Mouse (Mus musculus): ENCODE results near the gene Rhox1. TPM values are rescaled to one million over a fixed set of nuclear protein-coding genes. Genes with fewer than 3 reads are reported as not detected.
"Not testable (repeated sequence)": the region's sequence is repeated elsewhere in the genome, so short reads cannot be mapped to it uniquely, and the experiment has no call there.

Gene Rhox1
- total RNA-seq (2014; fragmentation: Nextera tagmentation) (not detected in 2 replicates), total RNA-seq (2017) (not detected in 2 replicates)

DNA sequence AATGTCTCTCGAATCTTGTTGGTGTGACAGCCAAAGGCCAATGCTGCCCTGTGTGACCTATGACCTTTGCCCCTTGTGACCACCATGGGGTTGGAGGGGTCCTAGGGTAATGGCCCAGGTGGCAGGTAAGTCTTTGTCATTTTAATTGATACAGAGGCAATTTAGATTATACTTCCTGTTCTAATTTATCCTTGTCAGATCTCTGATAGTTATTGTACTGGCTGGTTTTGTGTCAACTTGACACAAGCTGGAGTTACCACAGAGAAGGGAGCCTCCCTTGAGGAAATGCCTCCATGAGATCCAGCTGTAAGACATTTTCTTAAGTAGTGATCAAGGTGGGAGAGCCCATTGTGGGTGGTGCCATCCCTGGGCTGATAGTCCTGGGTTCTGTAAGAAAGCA, at the start of gene Rhox1:
Gene Rhox1 (minus strand): TSS at position 101 of the 400 bp plus-strand sequence.
- not testable (repeated sequence) for ATAC-seq (replicated peaks; ENCODE audit: poor library complexity, severe bottlenecking)

DNA sequence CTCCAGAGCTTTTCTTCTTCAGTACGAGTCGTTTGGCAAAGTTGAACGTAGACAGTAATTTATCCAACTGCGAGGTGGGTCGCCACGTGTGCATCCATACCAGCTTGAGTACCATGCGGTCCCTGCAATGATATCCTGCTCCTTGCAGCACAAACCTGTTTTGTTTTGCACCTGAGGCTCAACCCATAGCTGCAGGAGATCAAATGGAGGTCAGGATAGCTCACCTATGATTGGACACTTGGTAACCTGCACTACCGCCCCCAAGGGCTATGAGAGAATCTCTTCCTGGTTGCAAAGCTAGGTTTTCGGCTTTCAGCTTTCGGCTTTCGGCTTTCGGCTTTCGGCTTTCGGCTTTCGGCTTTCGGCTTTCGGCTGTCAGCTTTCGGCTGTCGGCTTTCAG, 43.0 kb upstream of the Rhox1 start, which contains the start of gene Rhox4a:
Gene Rhox4a (plus strand): TSS at position 301 of the 400 bp plus-strand sequence.
- ATAC-seq (replicated peaks; ENCODE audit: poor library complexity, severe bottlenecking): not testable (repeated sequence)

DNA sequence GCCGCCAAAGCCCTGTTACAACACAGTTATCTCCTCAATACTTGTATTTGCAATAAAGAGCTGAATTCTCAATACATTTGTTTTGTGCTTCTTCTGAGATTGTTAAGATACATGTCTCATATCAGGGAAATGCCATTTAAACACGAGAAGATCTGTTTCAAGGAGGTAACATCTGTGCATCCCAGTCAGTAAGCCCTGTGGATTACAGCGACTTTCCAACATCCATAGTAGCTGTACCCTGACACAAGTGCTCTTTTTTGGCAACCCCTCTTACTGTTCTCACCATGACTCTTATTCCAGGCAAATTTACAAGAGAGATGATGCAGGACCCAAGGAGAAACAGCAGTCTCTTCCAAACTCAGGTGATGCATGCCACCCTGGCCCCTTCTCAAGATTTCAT, 27.6 kb upstream of the Rhox1 start, which contains the start of gene Rhox3a:
Gene Rhox3a (plus strand): TSS at position 301 of the 400 bp plus-strand sequence.
- ATAC-seq (replicated peaks; ENCODE audit: poor library complexity, severe bottlenecking): not testable (repeated sequence)

DNA sequence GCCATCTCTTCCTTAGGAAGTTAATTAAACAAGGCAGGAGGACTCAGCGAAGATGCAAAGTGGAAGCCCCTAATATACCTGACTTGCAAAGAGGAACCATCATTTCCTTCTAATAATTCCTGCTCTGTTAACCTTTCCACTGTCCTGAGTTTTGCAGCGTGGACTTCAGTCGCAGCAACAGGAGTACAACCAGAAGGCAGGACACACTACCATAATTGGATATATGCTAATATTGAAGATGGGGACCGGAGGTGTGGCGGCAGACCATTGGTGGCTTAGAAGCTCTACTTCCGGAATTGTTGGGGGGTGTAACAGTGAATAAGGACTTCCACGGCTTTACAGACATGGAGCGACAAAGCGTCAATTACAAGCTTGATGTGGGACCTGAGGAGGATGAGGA, 22.6 kb upstream of the Rhox1 start, which contains the start of gene Rhox2a:
Gene Rhox2a (plus strand): TSS at position 301 of the 400 bp plus-strand sequence.
- not testable (repeated sequence) for ATAC-seq (replicated peaks; ENCODE audit: poor library complexity, severe bottlenecking)

DNA sequence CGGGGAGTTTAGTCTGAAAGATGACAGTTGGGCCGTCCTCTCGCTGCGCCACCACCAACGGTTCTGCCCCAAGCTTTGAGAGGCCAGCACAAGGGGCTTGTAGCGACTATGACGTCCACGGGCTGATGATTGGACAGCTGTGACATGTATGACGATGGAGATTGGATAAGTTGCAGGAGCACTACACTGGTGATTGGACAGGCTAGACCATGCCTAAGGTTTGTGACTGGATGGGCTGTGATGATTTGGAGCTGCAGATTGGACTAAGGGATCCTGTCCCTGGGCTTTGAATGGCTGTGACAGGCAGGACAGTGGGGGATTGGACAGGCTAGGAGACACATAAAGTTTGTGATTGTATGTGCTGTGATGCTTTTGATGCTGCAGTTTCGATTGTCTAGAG, 11.1 kb downstream of the Rhox1 start, which contains the start of gene Gm9:
Gene Gm9 (minus strand): TSS at position 101 of the 400 bp plus-strand sequence.
- ATAC-seq (replicated peaks; ENCODE audit: poor library complexity, severe bottlenecking): no peak

DNA sequence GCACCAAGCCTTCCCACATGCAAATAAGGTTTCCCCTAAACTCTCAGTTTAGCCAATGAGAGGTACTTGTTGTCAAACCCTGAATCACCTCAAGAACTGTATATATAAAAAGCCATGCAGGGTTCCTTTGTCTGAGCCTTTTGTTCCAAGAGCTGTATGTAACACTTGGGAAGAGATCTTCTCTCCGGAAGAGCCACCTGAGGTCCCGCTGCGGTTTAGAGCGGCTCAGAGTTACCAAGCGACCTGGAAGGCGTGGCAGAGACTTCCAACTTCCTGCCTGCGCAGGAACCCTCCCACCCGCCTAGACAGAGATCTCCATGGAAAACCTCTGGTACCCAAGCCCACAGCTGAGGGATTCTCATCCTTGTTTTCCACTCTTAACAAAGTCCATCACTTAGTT, 23.4 kb downstream of the Rhox1 start:
- no peak for ATAC-seq (replicated peaks; ENCODE audit: poor library complexity, severe bottlenecking)

DNA sequence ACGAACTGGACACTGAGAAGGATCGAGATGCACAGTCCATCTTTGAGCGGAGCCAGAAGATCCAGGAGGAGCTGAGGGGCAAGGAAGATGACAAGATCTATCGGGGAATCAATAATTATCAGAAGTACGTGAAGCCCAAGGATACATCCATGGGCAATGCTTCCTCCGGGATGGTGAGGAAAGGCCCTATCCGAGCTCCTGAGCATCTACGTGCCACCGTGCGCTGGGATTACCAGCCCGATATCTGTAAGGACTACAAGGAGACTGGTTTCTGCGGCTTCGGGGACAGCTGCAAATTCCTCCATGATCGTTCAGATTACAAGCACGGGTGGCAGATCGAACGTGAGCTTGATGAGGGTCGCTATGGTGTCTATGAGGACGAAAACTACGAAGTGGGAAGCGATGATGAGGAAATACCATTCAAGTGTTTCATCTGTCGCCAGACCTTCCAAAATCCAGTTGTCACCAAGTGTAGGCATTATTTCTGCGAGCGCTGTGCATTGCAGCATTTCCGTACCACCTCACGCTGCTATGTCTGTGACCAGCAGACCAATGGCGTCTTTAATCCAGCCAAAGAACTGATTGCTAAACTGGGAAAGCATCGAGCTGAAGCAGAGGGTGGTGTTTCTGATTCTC, 30.2 kb downstream of the Rhox1 start:
- peak; percentile 82 for ATAC-seq (replicated peaks; ENCODE audit: poor library complexity, severe bottlenecking)

DNA sequence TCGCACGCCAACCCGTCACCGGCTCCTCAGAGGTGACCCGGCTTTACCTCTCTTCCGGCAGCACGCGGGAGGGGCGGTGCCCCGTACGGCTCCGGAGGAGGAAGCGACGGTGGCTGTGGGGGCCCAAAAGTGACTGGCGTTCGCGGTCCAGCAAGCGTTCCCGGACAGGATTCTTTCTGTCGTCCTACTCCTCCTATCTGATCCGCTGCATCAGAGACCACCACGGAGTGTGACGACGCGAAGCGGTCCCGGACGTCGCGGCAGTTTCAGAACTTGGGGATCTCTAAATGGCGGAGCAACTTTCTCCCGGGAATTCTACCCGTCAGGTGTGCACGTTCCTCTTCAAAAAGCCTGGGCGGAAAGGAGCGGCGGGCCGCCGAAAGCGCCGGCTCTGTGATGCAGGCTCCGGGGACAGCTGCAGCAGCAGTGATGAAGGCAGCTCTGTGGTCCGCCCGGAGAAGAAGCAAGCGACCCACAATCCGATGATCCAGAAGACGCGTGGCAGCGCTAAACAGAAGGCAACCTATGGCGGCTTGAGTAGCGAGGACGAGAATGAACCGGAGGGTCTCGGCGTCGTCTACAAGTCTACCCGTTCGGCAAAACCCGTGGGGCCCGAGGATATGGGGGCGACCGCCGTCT, 30.8 kb downstream of the Rhox1 start, which contains the start of the genes Ndufa1 and Rnf113a1:
Gene Ndufa1 (minus strand): TSS at position 59 of the 639 bp plus-strand sequence.
Gene Rnf113a1 (plus strand): TSS at position 141 of the 639 bp plus-strand sequence.
- ATAC-seq (replicated peaks; ENCODE audit: poor library complexity, severe bottlenecking): peak; percentile 94

DNA sequence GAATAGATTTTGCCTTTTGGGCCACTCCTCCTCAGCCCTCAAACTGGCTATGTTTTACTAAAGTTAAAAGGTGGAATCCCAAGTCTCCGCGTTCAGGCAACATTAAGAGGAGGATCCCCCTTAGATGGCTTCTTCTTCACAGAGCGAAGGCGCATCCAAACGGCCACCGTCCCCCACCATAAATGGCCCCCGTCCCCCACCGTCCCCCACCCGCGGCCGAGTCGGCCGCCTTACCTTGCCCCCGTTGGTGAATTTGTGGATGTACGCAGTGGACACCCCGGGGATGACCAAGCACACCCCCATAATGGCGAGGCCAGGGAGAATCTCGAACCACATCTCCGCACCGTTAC, 31.3 kb downstream of the Rhox1 start:
- no peak for ATAC-seq (replicated peaks; ENCODE audit: poor library complexity, severe bottlenecking)

DNA sequence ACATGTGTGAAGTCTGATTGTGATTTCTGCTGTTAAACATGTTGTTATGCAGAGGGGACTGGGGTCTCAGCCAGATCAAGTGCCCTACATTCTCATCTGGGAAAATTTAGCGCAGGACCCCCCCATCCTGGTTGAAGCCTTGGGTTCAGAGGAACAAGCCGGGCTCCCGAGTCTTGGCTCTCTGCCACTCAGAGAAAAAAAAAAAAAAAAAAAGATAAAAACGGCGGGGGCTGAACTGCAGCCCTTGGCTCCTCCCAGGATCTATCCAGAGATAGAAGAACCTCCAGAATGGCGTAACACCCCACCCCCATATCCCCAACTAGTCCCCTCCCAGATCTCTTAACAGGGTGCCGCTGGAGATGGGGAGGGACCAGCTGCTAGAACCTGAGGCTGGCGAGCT, 37.7 kb downstream of the Rhox1 start:
- not testable (repeated sequence) for ATAC-seq (replicated peaks; ENCODE audit: poor library complexity, severe bottlenecking)

DNA sequence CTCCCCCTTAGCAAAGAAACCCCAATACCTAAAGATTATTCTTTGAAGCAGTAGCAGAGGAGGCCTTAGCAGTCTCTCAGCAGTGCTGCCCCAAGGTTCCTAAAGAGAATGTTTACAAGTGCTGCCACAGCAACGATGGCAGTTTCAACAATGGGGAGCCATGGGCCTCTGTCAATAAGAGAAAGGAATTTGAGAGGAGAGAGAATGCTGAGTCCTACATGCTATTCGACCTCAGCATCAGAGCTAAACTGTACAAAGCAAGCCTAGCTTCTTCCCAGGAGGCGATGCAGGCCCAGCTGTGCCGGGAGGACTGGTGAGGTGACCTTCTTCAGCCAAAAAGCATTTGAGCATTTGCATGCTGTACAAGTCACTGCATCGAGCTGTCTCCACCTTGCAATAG, 53.3 kb downstream of the Rhox1 start, which contains the start of gene Akap14:
Gene Akap14 (minus strand): TSS at position 101 of the 400 bp plus-strand sequence.
- no peak for ATAC-seq (replicated peaks; ENCODE audit: poor library complexity, severe bottlenecking)

DNA sequence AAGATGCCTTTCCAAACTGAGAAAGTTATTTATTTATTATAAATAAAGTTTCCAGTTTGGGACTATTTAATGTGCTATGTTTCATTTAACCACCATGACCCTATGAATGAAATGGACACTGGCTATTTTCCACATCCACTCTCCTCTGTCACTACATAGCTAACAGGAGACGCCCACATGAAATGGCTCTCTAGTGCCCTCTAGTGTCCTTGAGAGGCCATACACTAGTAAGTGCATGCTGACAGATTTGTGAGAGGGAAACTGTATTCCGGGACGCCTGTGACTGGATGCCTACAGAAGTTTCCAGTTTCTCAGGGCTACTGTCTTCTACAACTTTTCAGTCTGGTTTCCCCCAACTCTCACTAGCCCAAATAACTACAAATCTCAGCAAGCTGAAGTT, 55.0 kb downstream of the Rhox1 start:
- peak; percentile 96 for ATAC-seq (replicated peaks; ENCODE audit: poor library complexity, severe bottlenecking)

Other genes starting within 250 kb of the Rhox1 start
- 34.2 and 37.0 TPM in 2 replicates for gene Sept6, start 230.5 kb downstream of the Rhox1 start, total RNA-seq (2014; fragmentation: Nextera tagmentation)
- gene Sept6, start 230.5 kb downstream of the Rhox1 start, total RNA-seq (2017): 39.6 and 44.2 TPM in 2 replicates
- gene Sowahd, start 173.4 kb downstream of the Rhox1 start, total RNA-seq (2014; fragmentation: Nextera tagmentation): 0.38 TPM in 1 of 2 replicates, not detected in the other
- gene Sowahd, start 173.4 kb downstream of the Rhox1 start, total RNA-seq (2017): 0.15 and 1.2 TPM in 2 replicates
- 2,391 and 2,751 TPM in 2 replicates for gene Rpl39, start 136.9 kb downstream of the Rhox1 start, total RNA-seq (2014; fragmentation: Nextera tagmentation)
- 3,105 and 3,852 TPM in 2 replicates for gene Rpl39, start 136.9 kb downstream of the Rhox1 start, total RNA-seq (2017)
- gene Upf3b, start 111.9 kb downstream of the Rhox1 start, total RNA-seq (2014; fragmentation: Nextera tagmentation): 48.5 and 59.1 TPM in 2 replicates
- 57.7 and 58.8 TPM in 2 replicates for gene Upf3b, start 111.9 kb downstream of the Rhox1 start, total RNA-seq (2017)
- gene Nkap, start 95.5 kb downstream of the Rhox1 start, total RNA-seq (2014; fragmentation: Nextera tagmentation): 11.0 and 15.8 TPM in 2 replicates
- gene Nkap, start 95.5 kb downstream of the Rhox1 start, total RNA-seq (2017): 16.3 and 65.0 TPM in 2 replicates
- not detected in 2 replicates for gene Akap14, start 53.4 kb downstream of the Rhox1 start, total RNA-seq (2014; fragmentation: Nextera tagmentation)
- not detected in 2 replicates for gene Akap14, start 53.4 kb downstream of the Rhox1 start, total RNA-seq (2017)
- 227 and 528 TPM in 2 replicates for gene Ndufa1, start 31.1 kb downstream of the Rhox1 start, total RNA-seq (2014; fragmentation: Nextera tagmentation)
- 90.1 and 112 TPM in 2 replicates for gene Ndufa1, start 31.1 kb downstream of the Rhox1 start, total RNA-seq (2017)
- 0.73 and 5.8 TPM in 2 replicates for gene Rnf113a1, start 31.0 kb downstream of the Rhox1 start, total RNA-seq (2014; fragmentation: Nextera tagmentation)
- gene Rnf113a1, start 31.0 kb downstream of the Rhox1 start, total RNA-seq (2017): 2.9 and 3.8 TPM in 2 replicates
- gene Gm9, start 11.2 kb downstream of the Rhox1 start, total RNA-seq (2014; fragmentation: Nextera tagmentation): not detected in 2 replicates
- not detected in 2 replicates for gene Gm9, start 11.2 kb downstream of the Rhox1 start, total RNA-seq (2017)
- gene Rhox2a, start 22.7 kb upstream of the Rhox1 start, total RNA-seq (2014; fragmentation: Nextera tagmentation): not detected in 2 replicates
- gene Rhox2a, start 22.7 kb upstream of the Rhox1 start, total RNA-seq (2017): not detected in 2 replicates
- gene Rhox3a, start 27.7 kb upstream of the Rhox1 start, total RNA-seq (2014; fragmentation: Nextera tagmentation): not detected in 2 replicates
- gene Rhox3a, start 27.7 kb upstream of the Rhox1 start, total RNA-seq (2017): not detected in 2 replicates
- not detected in 2 replicates for gene Rhox4a, start 43.1 kb upstream of the Rhox1 start, total RNA-seq (2014; fragmentation: Nextera tagmentation)
- gene Rhox4a, start 43.1 kb upstream of the Rhox1 start, total RNA-seq (2017): not detected in 2 replicates
- not detected in 2 replicates for gene Rhox3a2, start 157.8 kb upstream of the Rhox1 start, total RNA-seq (2014; fragmentation: Nextera tagmentation)
- not detected in 2 replicates for gene Rhox3a2, start 157.8 kb upstream of the Rhox1 start, total RNA-seq (2017)
- not detected in 2 replicates for gene Rhox4a2, start 168.6 kb upstream of the Rhox1 start, total RNA-seq (2014; fragmentation: Nextera tagmentation)
- not detected in 2 replicates for gene Rhox4a2, start 168.6 kb upstream of the Rhox1 start, total RNA-seq (2017)
- gene Rhox2b, start 189.8 kb upstream of the Rhox1 start, total RNA-seq (2014; fragmentation: Nextera tagmentation): not detected in 2 replicates
- not detected in 2 replicates for gene Rhox2b, start 189.8 kb upstream of the Rhox1 start, total RNA-seq (2017)
- gene Rhox4b, start 210.2 kb upstream of the Rhox1 start, total RNA-seq (2014; fragmentation: Nextera tagmentation): not detected in 2 replicates
- not detected in 2 replicates for gene Rhox4b, start 210.2 kb upstream of the Rhox1 start, total RNA-seq (2017)
- not detected in 2 replicates for gene Rhox2c, start 231.4 kb upstream of the Rhox1 start, total RNA-seq (2014; fragmentation: Nextera tagmentation)
- not detected in 2 replicates for gene Rhox2c, start 231.4 kb upstream of the Rhox1 start, total RNA-seq (2017)
- gene Rhox3c, start 236.3 kb upstream of the Rhox1 start, total RNA-seq (2014; fragmentation: Nextera tagmentation): not detected in 2 replicates
- gene Rhox3c, start 236.3 kb upstream of the Rhox1 start, total RNA-seq (2017): not detected in 2 replicates